Mouse (Mus musculus) inflammation-experienced regulatory T-cells, adult 6 months (primary cell): ENCODE data around the gene Cnr2. TPM values are rescaled to one million over a fixed set of nuclear protein-coding genes. Genes with fewer than 3 reads are reported as not detected.

Experiments used
- ATAC-seq: one replicate; pipeline ENCODE4 v1.8.0; 2017
- polyA plus RNA-seq, 3 experiments: library from polyadenylated mRNA; unstranded; fragments of 100-300 nt; shearing (Covaris generic); gene quantifications; one replicate each; pipeline ENCODE4 v1.2.1; 2017

Gene Cnr2
- polyA plus RNA-seq: 1 to 10 TPM; 1.9 to 8.0 (median 7.0) TPM

DNA sequence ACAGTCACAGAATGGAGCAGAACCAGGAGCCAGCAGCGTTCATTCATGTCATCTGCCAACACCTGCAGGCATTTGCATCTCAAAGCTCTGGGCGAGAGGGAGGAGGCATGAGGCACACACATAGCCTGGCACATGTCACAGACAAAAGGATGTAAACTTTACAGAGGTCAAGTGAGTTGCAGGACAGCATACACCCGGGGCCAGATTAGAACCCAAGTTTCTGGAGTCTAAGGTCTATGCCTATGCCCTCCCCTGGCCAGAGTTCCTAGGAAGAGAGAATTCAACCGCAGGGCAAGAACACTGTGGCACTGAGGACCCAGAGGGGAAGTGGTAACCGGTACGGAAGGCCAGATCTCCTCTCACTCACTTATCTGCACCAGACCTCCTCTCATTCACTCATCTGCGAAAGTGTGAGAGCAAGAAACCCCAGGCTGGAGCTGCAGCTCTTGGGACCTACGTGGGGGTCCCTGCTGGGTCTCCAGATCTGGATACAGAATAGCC, at the start of gene Cnr2:
Cnr2 (plus strand) TSS at position 324 of the 501 bp plus-strand sequence.
- peak; percentile 58 for ATAC-seq

DNA sequence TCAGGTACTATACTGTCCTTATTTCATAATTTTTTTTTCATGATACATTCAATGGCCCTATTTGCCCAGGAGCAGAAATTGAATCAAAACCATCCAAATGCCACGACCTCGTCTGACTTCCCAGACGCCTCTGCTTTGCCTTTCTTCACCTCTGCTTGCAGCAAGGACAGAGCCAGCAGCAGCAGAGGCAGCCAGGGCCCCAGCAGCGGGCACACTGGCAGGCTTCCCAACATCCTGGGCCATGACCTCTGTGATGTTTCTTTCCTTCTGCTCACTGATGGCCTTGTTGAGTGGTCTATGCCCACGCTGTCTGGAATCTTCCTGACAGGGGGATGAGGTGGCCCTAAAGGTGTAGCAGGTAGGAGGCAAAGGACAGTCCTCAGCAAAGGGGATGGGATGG, 47.6 kb upstream of the Cnr2 start:
- no peak for ATAC-seq

DNA sequence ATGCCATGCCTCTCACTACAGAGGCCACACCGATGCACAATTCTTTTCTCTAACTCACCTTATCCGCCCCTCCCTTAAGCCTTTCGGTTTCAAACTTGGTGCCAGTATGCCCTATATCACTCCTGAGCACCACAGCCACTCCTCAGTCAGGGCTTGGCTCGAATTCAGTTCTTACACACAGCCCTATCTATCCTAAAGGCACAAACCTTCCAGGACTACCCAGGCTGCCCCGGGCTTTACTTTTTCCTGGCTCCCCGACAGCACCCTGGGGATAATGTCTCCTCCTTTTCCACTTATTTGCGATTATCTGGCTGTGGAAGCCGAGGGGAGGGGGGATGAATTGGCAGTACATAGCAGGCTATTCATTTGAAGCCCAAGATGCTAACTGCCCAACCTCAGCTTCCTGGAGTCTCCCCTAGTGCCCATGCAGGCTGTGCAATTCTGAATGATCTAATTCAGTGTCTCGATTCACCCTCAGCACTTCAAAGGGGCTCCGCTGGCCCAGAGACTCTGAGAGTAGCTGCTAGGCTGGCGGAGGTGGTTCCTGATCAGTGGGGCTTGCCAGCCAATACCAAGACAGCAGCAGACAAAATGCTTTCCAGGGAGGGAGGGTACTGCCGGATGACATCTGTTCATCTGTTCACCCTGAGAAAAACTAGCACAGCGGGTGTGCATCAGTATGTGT, 44.6 kb upstream of the Cnr2 start:
- ATAC-seq: peak; percentile 34

DNA sequence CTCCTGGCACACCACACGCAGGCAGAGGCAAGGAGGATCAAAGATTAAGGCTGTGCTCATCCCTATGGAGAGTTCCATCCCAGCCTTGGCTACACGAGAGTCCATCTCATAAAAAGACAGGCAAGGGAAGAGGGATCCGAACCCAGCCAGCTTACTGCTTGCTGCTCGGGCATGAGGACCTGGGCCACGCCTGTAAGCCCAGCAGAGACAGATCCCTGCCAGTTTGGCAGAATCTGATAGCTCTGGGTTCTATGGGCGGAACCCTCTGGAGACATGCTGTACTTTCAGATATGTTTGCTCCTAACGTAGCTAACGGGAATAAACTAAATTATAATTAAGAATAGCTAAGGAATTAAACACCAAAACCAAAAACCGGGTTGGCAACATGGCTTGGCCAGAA, 43.3 kb upstream of the Cnr2 start:
- ATAC-seq: no peak

DNA sequence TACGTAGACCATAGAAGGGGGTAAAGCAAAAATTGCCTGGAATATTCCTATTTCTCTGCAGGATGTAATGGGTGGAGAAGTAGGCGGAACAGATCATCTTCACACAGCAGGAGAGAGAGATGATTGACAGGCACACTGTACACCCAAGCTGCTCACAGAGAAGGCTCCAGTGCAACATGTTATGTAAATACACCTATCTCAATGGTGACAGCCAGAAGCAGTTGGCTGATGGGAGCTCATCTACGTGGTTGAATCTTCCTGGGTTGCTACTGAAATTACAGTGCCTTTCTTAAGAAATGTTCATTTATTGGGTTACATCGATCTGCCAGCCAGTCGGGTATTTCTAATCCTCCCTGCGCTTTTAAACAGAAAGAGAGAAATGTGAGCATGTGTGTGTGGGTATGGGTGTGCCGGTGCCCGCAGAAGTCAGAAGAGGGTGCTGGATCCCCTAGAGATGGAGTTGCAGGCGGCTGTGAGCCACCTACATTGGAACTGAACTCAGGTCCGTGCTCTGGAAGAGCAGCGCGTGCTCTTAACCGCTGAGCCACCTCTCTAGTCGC, 41.1 kb upstream of the Cnr2 start:
- ATAC-seq: no peak

DNA sequence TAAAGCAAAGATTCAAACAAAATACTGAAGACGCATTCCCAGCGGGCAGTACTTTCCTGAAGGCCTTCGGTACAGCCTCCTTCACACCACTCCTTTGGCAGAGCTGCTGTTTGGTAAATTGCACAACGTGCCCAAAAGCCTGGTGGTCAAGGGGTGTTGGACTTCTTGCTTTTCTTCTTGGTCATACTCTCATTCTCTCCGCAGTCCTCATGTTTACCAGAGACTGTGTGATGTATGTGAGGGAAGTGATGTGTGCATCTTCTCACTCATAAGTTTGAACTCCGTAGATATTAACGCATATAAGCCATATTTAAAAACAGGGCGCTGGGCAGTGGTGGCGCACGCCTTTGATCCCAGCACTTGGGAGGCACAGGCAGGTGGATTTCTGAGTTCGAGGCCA, 40.6 kb upstream of the Cnr2 start:
- ATAC-seq: no peak

DNA sequence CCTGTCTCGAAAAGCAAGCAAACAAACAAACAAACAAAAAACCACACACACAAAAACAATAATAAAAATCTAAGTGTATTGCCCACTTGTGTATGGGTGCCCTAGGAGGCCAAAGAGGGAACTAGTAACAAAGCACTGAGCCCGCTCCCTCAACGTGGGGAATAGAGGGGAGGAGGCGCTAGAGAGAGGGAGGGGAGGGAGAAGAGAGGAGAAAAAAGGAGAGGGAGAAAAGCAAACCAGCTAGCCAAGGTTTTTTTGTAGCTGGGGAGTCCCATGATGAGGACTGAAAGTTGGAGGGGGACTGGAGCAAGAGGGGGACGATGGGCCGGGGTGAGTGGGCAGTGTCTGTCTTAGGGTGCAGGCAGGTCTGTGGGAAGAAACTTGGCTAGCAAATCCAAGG, 40.1 kb upstream of the Cnr2 start:
- no peak for ATAC-seq

DNA sequence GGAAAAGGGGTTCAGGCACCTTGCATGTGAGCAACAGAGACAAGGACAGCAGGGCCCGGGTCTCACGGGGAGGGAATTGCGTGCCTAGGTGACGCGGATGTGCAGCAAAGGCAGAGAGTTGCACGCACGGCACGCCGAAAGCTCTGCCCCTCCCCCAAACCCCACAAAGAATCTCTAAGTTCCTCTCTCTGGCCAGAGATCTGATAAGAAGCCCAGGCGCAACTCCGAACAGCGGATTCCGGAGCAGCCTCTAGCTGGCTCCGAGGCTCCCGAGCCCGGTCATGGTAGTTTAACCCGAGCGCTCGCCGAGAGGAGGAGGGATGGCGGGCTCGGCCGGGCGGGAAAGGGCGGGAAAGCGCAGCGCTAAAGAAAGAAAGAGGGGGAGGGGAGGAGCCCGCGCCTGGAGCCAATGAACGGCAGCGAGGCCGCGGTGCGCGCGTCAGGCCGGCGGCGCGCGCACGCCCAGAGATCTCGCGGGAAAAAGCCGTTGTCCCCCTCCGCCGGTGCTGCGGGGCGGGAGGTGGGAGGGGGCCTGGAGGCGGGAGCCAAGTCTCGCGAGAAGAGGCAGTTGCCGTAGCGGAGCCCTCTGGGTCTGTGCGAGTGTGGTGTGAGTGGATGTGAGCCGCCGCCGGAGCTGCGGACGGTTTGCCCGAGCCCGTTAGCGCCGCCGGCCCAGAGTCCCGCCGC, 39.5 kb upstream of the Cnr2 start, which contains the start of gene Srsf10:
Srsf10 (plus strand) TSS at position 212 of the 687 bp plus-strand sequence.
- ATAC-seq: peak; percentile 86

DNA sequence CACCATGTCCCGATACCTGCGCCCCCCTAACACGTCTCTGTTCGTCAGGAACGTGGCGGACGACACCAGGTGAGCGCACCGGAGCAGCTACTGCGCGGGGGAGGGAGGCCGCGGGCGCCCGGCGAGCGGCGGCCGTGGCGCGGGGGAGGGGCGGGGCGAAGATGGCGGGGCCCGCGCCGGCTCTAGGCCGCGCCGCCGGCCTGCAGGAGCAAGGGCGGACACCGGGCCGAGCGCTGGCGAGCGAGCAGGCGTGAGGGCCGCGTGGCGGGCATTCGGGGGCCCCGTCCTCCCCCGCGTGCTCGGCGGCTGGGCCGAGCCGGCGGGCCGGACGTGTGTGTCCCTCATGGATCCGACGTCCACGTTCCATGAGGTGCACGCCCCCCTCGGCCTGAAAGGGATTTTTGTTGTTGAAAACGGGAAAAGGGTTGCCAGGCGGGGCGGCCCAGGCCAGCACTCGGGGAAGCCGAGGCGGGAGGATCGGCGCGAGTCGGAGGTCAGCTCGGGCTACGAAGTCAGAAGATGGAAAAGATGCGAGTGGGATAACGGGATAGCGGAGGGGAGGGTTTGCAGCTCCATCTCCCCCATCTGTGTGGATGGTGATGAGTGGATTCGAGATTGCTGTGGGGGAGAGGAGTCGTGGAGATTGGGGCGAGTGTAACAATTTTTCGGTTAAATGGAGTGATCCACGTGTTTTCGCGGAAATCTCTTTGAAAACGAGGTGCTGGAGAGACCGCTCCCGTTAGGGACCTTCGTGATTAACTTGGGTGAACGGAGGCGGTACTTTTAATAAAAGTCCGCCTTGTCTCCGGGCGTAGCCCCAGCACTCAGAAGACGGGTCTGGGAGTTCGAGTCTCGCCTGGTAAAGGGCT, 38.7 kb upstream of the Cnr2 start:
- ATAC-seq: peak; percentile 14

DNA sequence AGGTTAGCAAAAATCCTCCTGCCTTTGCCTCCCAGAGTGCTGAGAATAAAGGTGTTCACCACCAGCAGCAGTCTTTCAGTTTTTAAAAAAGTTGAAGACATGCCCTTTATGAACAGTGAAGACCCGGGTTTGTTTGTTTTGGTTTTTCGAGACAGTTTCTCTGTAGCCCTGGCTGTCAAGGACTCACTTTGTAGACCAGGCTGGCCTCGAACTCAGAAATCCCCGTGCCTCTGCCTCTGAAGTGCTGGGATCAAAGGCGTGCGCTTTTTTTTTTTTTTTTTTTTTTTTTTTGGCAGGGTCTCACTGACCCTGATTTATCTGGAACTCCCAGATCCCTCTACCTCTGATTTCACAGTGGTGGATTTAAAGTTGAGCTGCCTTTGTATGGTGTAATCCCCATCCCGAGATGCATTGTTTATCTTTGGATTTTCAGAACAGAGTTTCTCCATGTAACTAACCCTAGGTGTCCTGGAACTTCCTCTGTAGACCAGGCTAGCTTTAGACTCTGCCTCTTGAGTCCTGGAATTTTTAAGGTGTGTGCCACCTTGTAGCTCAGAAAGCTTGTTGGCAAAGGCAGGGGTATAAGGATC, 37.5 kb upstream of the Cnr2 start:
- no peak for ATAC-seq

DNA sequence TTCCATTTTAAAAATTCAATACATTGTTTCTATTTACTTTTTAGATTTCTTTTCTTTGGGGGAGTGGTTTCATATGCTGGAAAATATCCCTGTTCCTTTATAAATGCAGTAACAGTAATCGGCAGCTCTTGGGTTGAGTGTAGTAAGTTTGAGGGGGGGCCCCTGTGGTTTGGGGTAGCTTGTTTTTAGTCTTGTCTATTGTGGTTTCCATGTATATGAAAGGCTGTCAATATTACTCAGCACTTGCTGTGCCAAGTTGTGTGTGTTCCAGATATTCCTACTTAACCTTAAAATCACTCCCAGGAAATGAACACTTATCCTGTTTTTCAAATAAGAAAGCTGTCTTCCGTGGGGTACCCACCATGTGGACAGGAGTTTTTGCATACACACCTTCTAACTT, 26.2 kb upstream of the Cnr2 start:
- ATAC-seq: no peak

DNA sequence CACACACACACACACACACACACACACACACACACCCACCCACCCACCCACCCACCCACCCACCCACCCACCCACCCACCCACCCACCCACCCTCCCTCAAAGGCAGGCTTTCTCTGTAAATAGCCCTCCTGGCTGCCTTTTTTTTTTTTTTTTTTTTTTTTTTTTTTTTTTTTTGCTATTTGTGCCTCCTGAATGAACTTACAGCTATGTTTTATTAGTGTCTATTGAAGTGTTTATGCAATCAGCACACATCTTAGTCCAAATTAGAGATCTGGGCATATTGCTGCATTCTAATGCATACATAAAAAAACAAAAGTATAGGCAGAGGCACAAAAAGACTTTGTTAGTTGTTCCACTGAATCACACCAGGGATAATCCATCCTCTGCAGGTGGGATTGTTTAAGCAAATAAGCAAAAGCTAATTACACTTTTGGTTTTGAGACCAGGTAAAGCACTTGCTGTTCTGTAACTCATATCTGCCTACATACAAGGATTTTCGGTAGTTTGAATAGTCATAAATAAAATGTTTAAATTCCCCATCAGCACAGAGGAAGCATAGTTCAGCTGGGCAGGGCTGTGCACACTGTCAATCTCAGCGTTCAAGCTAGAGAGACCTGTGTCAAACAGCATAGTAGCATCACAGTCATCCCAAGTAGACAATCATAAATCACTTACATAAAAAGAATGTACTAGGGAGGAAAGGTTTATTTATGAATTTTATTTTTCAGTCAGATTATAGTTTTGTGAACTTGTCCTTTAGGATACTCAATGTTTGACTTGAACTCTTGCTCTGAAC, 24.8 kb upstream of the Cnr2 start:
- no peak for ATAC-seq

DNA sequence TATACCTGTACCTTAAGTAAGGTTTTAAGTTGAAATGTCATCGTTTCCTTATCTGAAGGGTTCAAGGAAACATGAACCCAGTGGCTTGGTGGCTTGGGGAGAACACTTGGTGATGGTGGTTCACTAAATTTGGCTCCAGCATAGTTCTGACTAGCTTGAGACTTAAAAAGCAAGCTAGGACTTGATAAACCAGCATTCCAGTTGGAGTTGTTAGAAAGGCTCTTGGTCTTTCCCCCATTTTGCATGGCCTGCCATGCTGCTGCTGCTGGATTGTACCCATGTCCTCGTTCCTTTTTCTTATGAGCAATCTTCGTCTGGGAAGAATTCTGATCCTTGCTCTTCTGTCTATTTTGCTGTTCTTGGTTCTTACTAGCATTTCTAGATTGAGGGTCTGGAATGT, 23.2 kb upstream of the Cnr2 start:
- ATAC-seq: no peak

DNA sequence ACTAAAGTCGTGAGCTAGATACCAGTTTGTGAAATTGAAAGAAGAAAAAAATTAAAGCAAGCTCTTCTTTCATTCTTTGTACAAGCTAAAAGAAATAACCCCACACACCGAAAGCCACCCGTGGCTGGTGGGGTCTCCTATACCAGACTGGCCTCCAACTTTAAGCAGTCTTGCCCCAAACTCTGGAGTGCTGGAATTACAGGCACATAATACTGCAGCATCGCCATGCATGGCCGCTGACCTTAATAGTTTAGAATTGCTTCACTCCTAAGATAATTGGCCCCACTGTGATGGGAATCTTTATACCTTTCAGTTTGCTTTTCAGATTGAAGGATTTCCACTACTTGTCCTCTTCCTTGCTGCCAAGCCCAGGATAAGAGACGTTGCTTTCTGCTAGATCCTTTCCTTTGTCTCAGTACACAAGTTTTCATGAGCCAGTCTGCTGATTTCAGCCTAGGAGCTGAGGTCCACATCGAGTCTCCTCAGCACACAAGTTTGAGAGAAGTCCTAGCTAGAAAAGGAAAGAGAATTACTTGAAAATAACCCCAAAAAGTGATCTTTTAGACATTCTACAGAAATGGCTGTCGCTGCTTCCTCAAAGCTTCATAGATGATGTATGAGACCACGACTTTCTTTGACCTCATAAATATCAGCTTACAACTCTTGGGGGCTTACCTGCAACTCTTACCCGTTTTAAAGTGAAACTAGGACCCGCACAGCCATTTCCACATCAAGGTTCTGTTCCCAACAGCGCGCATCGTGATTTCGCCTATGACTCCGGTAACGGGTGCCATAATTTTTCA, 22.4 kb upstream of the Cnr2 start:
- no peak for ATAC-seq

DNA sequence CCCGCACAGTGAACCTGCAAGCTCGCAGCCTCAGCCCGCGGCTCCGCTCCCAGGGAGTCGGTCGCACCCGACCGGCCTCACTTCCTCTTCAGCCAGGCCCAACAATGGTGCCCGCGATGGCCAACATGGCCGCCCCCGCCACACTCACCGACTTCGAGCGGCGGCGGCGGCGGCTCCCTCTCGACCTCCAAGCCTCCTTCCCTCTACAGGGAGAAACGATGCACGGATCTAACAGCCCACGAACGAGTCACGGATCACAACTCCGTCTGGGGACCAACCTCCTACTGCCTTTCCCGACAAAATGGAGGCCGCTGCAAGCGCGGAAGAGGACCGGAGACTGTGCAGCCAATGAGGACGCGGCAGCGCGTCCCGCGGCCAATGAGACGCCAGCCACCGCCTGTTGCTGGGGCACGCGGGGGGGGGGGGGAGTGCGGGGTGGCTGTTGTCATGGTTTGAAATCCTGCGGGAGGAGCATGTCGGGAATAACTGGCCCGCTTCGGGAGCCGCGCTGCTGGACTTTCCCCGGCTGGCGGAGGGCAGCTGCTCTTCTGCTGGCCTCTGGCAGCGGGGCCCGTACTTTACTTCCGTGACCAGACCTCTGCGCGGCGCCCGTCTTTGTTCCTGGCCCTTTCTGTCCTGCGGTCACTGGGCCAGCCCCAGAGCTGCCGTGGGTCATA, 21.5 kb upstream of the Cnr2 start, which contains the start of gene Pnrc2:
Pnrc2 (minus strand) TSS at position 325 of the 677 bp plus-strand sequence.
- peak; percentile 63 for ATAC-seq

DNA sequence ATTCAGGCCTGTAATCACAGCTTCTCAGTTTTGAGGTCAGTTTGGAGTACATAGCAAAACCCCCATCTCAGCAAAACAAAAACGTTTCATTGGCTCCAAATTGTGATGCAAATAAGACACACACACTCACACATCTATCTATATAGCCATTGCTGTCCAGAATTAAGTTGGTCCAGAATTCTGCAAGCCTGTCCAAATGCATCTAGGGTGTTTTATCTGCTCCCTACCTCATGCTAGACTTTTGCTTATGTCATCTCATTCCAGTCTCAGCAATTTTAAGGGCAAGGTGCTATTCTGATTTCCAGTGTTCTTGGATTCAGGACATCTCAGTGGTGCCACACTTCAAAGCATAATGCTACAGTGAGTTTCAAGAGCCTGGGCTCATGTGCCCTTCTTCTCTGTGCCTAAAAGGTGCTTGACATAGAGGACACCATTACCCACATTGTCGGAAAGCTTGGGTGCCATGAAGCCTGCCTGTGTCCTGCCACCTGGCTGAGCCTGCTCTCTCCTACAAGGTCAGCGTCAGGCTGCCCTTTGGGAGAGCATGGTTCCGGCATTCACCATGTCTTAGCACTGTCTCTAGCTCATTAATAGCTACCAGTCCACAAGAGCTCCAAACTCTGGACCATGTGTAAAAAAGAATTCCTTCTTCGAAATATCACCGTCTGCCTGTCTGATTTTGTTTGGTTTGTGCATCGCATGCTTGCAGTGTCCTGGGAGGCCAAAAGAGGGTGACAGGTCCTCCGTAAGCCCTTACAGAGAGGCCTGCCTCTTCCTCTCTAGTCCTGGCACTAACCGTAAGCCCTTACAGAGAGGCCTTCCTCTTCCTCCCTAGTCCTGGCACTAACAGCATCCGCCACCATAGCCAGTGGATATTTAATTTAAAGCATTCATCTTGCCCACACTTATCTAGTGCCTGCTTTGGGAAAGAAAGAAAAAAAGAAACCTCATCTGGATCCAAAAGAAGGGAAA, 20.3 kb upstream of the Cnr2 start:
- ATAC-seq: no peak

DNA sequence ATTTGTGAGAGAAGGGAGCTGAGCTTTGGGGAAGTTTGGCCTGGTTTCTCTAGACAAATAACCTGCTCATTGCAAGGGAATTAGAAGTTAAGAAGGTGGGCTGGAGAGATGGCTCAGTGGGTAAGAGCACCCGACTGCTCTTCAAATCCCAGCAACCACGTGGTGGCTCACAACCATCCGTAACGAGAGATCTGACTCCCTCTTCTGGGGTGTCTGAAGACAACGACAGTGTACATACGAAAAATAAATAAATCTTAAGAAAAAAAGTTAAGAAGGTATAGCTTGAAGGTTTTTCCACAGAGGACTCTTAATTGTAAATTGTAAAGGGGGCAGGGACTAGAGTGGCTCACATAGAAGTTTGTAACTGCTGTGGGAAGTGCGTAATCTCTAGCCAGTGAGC, 19.6 kb upstream of the Cnr2 start:
- no peak for ATAC-seq

DNA sequence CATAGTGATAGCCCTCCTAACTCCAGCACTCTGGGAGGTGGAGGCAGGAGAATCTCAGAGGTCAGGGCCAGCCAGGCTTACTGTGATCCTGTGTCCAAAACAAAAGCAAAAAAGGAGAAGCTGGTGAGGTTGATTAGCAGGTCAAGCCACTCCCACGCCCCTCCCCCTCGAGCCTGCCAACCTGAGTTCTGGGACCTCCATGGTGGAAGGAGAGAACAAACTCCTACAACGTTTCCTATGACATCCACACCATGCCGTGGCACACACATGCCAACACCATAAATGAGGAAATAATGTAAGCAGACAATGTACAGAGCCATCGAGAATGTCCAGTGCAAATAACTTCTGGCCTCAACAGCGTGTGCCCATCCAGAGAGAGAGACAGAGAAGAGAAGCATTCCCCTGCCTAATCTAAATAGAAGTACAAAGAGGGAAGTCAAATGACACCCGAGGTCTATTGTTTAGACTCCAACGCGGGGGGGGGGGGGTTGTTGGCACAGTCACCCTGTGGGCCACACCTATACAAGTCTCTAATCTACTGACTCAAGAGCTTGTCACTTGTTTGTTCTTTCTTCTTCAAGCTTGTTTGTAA, 19.1 kb upstream of the Cnr2 start:
- ATAC-seq: no peak
